Comparison of ENCODE assay signal across 25 mouse cellular contexts in the genomic region with DNA sequence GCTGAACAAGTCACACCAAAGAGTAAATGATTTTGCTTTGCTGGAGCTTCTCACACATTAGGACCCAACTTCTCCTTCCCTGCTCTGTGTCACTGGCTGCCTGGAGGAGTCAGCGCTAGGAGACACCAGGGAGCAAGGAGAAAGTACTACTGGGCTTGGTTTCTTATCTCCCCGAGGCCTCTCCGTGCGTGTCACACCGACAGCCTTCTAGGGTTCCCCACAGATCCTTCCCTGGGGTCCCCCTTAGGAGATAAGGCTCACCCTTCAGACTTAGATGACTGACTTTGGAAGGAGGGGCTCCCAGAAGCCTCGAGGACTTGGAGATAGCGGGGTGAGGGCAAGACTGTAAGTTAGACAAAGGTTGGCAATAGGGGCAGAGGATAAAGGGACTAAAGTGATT. TPM values are rescaled to one million over a fixed set of nuclear protein-coding genes. Genes with fewer than 3 reads are reported as not detected.
A peak's percentile ranks its signal among the peaks of the same experiment; 100 is the strongest.
DNase-seq lines count a peak whose midpoint lies in the region; ATAC-seq and TF ChIP-seq lines count a peak whose summit lies in the region.
"Had no signal": no experiment of that assay in that cellular context is flagged by ENCODE, and none has a peak within 500 bp of the region (broad histone marks: within the 10 kb centered on the region; RNA-seq: fewer than 3 reads in every experiment).

No protein-coding gene starts in this region.

- intact Hi-C loops in left cerebral cortex, adult 2 months (cut with DNase I), result no loop called here

- H3K27ac ChIP-seq in intestine, embryonic 16.5 days (ENCODE audit: low read length), result no peak overlapping the region
- H3K27ac ChIP-seq in intestine, embryonic 15.5 days, result no peak overlapping the region
- H3K27ac ChIP-seq in liver, embryonic 13.5 days, result no peak overlapping the region
- no peak overlapping the region for H3K27ac ChIP-seq in left cerebral cortex, adult 2 months
- H3K27ac ChIP-seq: embryonic facial prominence, embryonic 13.5 days; forebrain, embryonic 12.5 days; heart, embryonic 10.5 days; heart, embryonic 15.5 days; kidney, embryonic 15.5 days; midbrain, embryonic 10.5 days; neural tube, embryonic 12.5 days had no signal

- ATAC-seq in intestine, embryonic 16.5 days, result peak; percentile 34; the same call in 1 of the 2 replicates
- no peak for ATAC-seq in intestine, embryonic 15.5 days
- ATAC-seq in common myeloid progenitor, adult 5-6 weeks (replicated peaks; ENCODE audit: low read depth, poor library complexity, severe bottlenecking), result peak; percentile 56
- ATAC-seq in liver, embryonic 13.5 days (ENCODE audit: low read depth), result peak; percentile 87
- ATAC-seq in megakaryocyte-erythroid progenitor cell, adult 5-6 weeks (replicated peaks; ENCODE audit: low FRiP score, low TSS enrichment, poor library complexity, severe bottlenecking), result peak; percentile 79
- ATAC-seq: hindbrain, embryonic 16.5 days had no signal

- DNase-seq in liver, embryonic 13.5 days, result peak; percentile 37
- no peak for DNase-seq in left cerebral cortex, adult 2 months (ENCODE audit: extremely low spot score in 1 of 2, low spot score in 2 of 2)
- no peak for DNase-seq in layer of hippocampus, adult 9-11 months
- DNase-seq: adrenal gland, postnatal 25 days; cerebellum, adult 11-12 months; cerebellum, adult 9-11 months; gastrocnemius, postnatal 14 days; kidney, postnatal 36 days; right cerebral cortex, adult 18-20 months; spleen, adult 18-20 months; thymus, postnatal 14 days had no signal

- peaks cover 30% of the 10 kb centered on the region for H3K4me1 ChIP-seq in intestine, embryonic 16.5 days (ENCODE audit: control insufficient read depth, insufficient read depth, low read length)
- H3K4me1 ChIP-seq in intestine, embryonic 15.5 days (replicated peaks), result peaks cover 29% of the 10 kb centered on the region
- H3K4me1 ChIP-seq in liver, embryonic 13.5 days (replicated peaks), result peaks cover 55% of the 10 kb centered on the region
- H3K4me1 ChIP-seq: embryonic facial prominence, embryonic 13.5 days had no signal

- no peak overlapping the region for H3K4me2 ChIP-seq in intestine, embryonic 16.5 days (ENCODE audit: low read depth, low read length)
- H3K4me2 ChIP-seq in intestine, embryonic 15.5 days (replicated peaks), result no peak overlapping the region
- H3K4me2 ChIP-seq in liver, embryonic 13.5 days, result no peak overlapping the region
- H3K4me2 ChIP-seq: embryonic facial prominence, embryonic 13.5 days; forebrain, embryonic 12.5 days; heart, embryonic 15.5 days; kidney, embryonic 15.5 days; neural tube, embryonic 12.5 days had no signal

- 63% methylated on average over 7 of the region's 7 CpGs for WGBS in intestine, embryonic 16.5 days
- 67% methylated on average over 7 of the region's 7 CpGs for whole genome bisulfite sequencing in intestine, embryonic 15.5 days
- 12% methylated on average over 7 of the region's 7 CpGs for WGBS in liver, embryonic 13.5 days (ENCODE audit: insufficient replicate concordance)

- H3K36me3 ChIP-seq in intestine, embryonic 16.5 days (ENCODE audit: control insufficient read depth, insufficient read depth, low read length), result no peaks in the 10 kb centered on the region
- H3K36me3 ChIP-seq in intestine, embryonic 15.5 days, result no peaks in the 10 kb centered on the region
- no peaks in the 10 kb centered on the region for H3K36me3 ChIP-seq in liver, embryonic 13.5 days
- H3K36me3 ChIP-seq: heart, embryonic 15.5 days; neural tube, embryonic 12.5 days had no signal

- no peak overlapping the region for H3K9ac ChIP-seq in intestine, embryonic 16.5 days (ENCODE audit: low read depth, low read length)
- no peak overlapping the region for H3K9ac ChIP-seq in intestine, embryonic 15.5 days
- no peak overlapping the region for H3K9ac ChIP-seq in liver, embryonic 13.5 days
- H3K9ac ChIP-seq: embryonic facial prominence, embryonic 13.5 days; forebrain, embryonic 12.5 days; heart, embryonic 15.5 days; kidney, embryonic 15.5 days; neural tube, embryonic 12.5 days had no signal

- no peak for TF ChIP-seq CTCF in left cerebral cortex, adult 2 months (IDR thresholded peaks at IDR 0.05)

- no peaks in the 10 kb centered on the region for H3K9me3 ChIP-seq in intestine, embryonic 16.5 days (ENCODE audit: control insufficient read depth, low read length)
- H3K9me3 ChIP-seq in intestine, embryonic 15.5 days, result no peaks in the 10 kb centered on the region
- no peaks in the 10 kb centered on the region for H3K9me3 ChIP-seq in liver, embryonic 13.5 days (replicated peaks)
- H3K9me3 ChIP-seq: embryonic facial prominence, embryonic 13.5 days; forebrain, embryonic 12.5 days; heart, embryonic 10.5 days; heart, embryonic 15.5 days; kidney, embryonic 15.5 days; neural tube, embryonic 12.5 days had no signal

- no peaks in the 10 kb centered on the region for H3K27me3 ChIP-seq in intestine, embryonic 16.5 days (replicated peaks; ENCODE audit: control insufficient read depth, insufficient read depth, low read length)
- H3K27me3 ChIP-seq in intestine, embryonic 15.5 days (replicated peaks), result no peaks in the 10 kb centered on the region
- H3K27me3 ChIP-seq in liver, embryonic 13.5 days, result no peaks in the 10 kb centered on the region
- H3K27me3 ChIP-seq: embryonic facial prominence, embryonic 13.5 days; forebrain, embryonic 12.5 days; heart, embryonic 15.5 days; kidney, embryonic 15.5 days; neural tube, embryonic 12.5 days had no signal

- H3K4me3 ChIP-seq in intestine, embryonic 16.5 days (ENCODE audit: low read length), result no peak overlapping the region
- no peak overlapping the region for H3K4me3 ChIP-seq in intestine, embryonic 15.5 days (replicated peaks)
- H3K4me3 ChIP-seq in liver, embryonic 13.5 days (replicated peaks), result no peak overlapping the region
- no peak overlapping the region for H3K4me3 ChIP-seq in left cerebral cortex, adult 2 months
- H3K4me3 ChIP-seq: embryonic facial prominence, embryonic 13.5 days; erythroblast, embryonic 14.5 days; forebrain, embryonic 12.5 days; heart, embryonic 10.5 days; heart, embryonic 15.5 days; kidney, embryonic 15.5 days; midbrain, embryonic 10.5 days; myocyte; neural tube, embryonic 12.5 days had no signal

RNA-seq across cellular contexts. Expression of a gene that starts 47.4 kb away (rescaled TPM):
- 40.7 and 45.0 TPM in 2 replicates for polyA plus RNA-seq in intestine, embryonic 16.5 days (2015; fragmentation: Nextera tagmentation; extraction: Ambion mirVana)
- 44.8 and 46.5 TPM in 2 replicates for polyA plus RNA-seq in intestine, embryonic 15.5 days (2015; fragmentation: Nextera tagmentation; extraction: Ambion mirVana)
- 24.5 and 29.5 TPM in 2 replicates for total RNA-seq in common myeloid progenitor, adult 5-6 weeks (2017)
- polyA plus RNA-seq in liver, embryonic 13.5 days (2015; fragmentation: Nextera tagmentation; extraction: Ambion mirVana), result 24.0 and 24.4 TPM in 2 replicates
- total RNA-seq in megakaryocyte-erythroid progenitor cell, adult 5-6 weeks (2014; fragmentation: Nextera tagmentation), result 28.2 and 41.6 TPM in 2 replicates
- 28.0 and 34.6 TPM in 2 replicates for total RNA-seq in megakaryocyte-erythroid progenitor cell, adult 5-6 weeks (2017)
- total RNA-seq in left cerebral cortex, adult 2 months (2021), result 10 to 100 TPM; 37.3 to 42.0 TPM
